Mouse (Mus musculus): ENCODE measurements around the gene Sgms1.

- TF ChIP-seq CTCF (IDR thresholded peaks at IDR 0.05; ENCODE audit: borderline replicate concordance, insufficient read depth, low read length) (no peak), POLR2A (IDR thresholded peaks at IDR 0.05; ENCODE audit: low read depth, low read length) (peak; percentile 61)
Measured at GRCm38 (mm10) chr19:32386556-32387402, 2.7 kb downstream of the Sgms1 start.

All from embryonic fibroblast, embryonic 13.5 days (primary cell).